Mouse (Mus musculus) stomach, embryonic 14.5 days (tissue): ENCODE results near the gene Tirap. TPM values are rescaled to one million over a fixed set of nuclear protein-coding genes. Genes with fewer than 3 reads are reported as not detected.
"Not testable (repeated sequence)": the region's sequence is repeated elsewhere in the genome, so short reads cannot be mapped to it uniquely, and the experiment has no call there.

ENCODE experiments used
- ATAC-seq: fragments of 200-750 bp; cut with Nextera tagmentation; 2 replicates; pipeline ENCODE4 v1.8.0; 2017; ENCODE audit warnings: low read depth, moderate TSS enrichment; ENCODE audit not compliant: insufficient number of reproducible peaks, insufficient read depth, low FRiP score
- H3K27ac ChIP-seq: fragments of 300-500 bp; sonication (generic); 2 replicates; pipeline ENCODE4 v1.5.1; 2014; ENCODE audit warnings: mild to moderate bottlenecking, low read length, moderate library complexity, mixed read lengths
- H3K27me3 ChIP-seq: fragments of 300-500 bp; sonication (generic); 2 replicates; pipeline ENCODE4 v1.6.1; 2014; ENCODE audit warnings: low read length, control low read depth, mixed read lengths; ENCODE audit not compliant: control insufficient read depth, insufficient read depth
- H3K36me3 ChIP-seq: fragments of 300-500 bp; sonication (generic); 2 replicates; pipeline ENCODE4 v1.6.1; 2014; ENCODE audit warnings: mild to moderate bottlenecking, control low read depth, low read length, moderate library complexity, mixed read lengths; ENCODE audit not compliant: control insufficient read depth, insufficient read depth
- H3K4me1 ChIP-seq: fragments of 300-500 bp; sonication (generic); 2 replicates; pipeline ENCODE4 v1.6.1; 2014; ENCODE audit warnings: low read length, control low read depth, mixed read lengths; ENCODE audit not compliant: control insufficient read depth, insufficient read depth
- H3K4me2 ChIP-seq: fragments of 300-500 bp; sonication (generic); replicated peaks from 2 replicates; pipeline ENCODE4 v1.6.1; 2014; ENCODE audit warnings: low read depth, low read length, control low read depth
- H3K4me3 ChIP-seq: fragments of 300-500 bp; sonication (generic); 2 replicates; pipeline ENCODE4 v1.5.1; 2014; ENCODE audit warnings: low read depth, low read length, control low read depth
- H3K9ac ChIP-seq: fragments of 300-500 bp; sonication (generic); replicated peaks from 2 replicates; pipeline ENCODE4 v1.6.1; 2014; ENCODE audit warnings: low read depth, mild to moderate bottlenecking, control low read depth, low read length, moderate library complexity, mixed read lengths
- H3K9me3 ChIP-seq: fragments of 300-500 bp; sonication (generic); 2 replicates; pipeline ENCODE4 v1.6.1; 2016; ENCODE audit warnings: low read depth, low read length, control low read depth; ENCODE audit not compliant: control insufficient read depth
- WGBS: fragments of 180-500 bp; shearing (Covaris S2); extraction: QIAGEN DNeasy Blood & Tissue Kit; methylation state at CpG from one replicate; pipeline ENCODE4 v1.1.7; 2014; 5-methylcytosine and 5-hydroxymethylcytosine counted together
- polyA plus RNA-seq: library from polyadenylated mRNA; unstranded; fragments of >200 nt; fragmentation: Nextera tagmentation; extraction: Ambion mirVana; gene quantifications from 2 replicates; pipeline ENCODE4 v1.2.1, GENCODE M21; 2014

Tirap gene
- polyA plus RNA-seq, 1 experiment from 2014 or later, result 14.1 TPM

DNA sequence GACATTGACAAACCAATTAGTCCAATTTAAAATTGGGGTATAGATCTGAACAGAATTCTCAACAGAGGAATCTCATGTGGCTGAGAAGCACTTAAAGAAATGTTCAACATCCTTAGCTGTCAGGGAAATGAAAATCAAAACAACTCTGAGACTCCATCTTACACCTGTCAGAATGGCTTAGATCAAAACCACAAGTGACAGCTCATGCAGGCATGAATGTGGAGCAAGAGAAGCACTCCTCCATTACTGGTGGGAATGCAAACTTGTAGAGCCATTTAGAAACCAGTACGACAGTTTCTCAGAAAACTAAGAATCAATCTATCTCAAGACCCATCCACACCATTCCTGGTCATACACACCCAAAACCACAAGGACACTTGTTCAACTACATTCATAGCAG, 47.2 kb downstream of the Tirap start:
- no peak overlapping the region for H3K27ac ChIP-seq

DNA sequence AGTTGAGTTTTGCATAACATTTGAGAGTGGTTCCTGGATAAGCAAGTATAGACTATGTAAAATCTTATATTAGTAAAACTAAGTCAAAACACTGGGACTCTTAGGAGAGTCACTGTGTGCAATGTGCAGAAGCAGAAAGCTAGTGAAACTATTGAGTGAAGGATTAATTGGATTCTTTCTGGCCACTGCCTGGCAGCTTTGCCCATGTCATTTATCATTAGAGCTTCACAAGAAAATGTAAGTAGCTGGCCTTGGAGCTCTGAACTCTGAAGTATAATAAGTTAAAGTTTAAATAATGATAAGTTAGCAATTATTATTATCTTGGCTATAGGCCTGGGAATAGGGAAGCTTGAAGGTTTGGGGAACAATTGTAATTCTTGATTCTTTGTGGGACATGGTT, 51.3 kb downstream of the Tirap start:
- H3K4me1 ChIP-seq, H3K27me3 ChIP-seq, H3K36me3 ChIP-seq, ATAC-seq, H3K4me2 ChIP-seq, H3K27ac ChIP-seq, H3K4me3 ChIP-seq, H3K9ac ChIP-seq, H3K9me3 ChIP-seq: not testable (repeated sequence)

More for the DNA sequence above, 47.2 kb downstream of the Tirap start:
- Histone ChIP-seq H3K9ac (no peak overlapping the region), H3K27me3 (no peaks in the 10 kb centered on the region), H3K4me3 (no peak overlapping the region), H3K9me3 (no peaks in the 10 kb centered on the region), H3K4me2 (no peak overlapping the region), H3K4me1 (peaks cover 5% of the 10 kb centered on the region; the same call in 1 of the 2 replicates), H3K36me3 (no peaks in the 10 kb centered on the region)
- 76% methylated on average over 1 of the region's 1 CpGs for WGBS
- ATAC-seq, result no peak

DNA sequence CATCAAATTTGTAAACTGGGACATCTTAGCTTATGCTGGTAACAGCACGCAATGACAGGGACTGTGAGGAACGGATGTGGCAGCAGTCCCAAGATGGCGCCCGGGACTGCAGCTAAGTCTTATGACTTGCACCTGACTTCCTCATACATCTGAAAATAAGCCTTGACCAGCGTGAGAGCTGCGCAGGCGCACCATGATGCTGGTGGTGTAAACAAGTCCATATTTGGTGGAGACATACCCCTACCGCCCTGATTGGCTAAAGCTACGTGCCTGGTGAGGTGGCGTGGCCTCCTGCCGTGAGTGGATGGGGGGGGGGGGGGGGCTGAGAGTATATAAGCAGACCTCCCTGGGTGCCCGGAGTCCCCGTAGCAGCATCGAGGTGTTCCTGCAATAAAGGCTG, 52.8 kb downstream of the Tirap start:
- not testable (repeated sequence) for H3K9ac ChIP-seq, H3K4me2 ChIP-seq, H3K4me1 ChIP-seq, H3K36me3 ChIP-seq, H3K9me3 ChIP-seq, H3K27me3 ChIP-seq, ATAC-seq, H3K27ac ChIP-seq, H3K4me3 ChIP-seq
- 94% methylated on average over 14 of the region's 14 CpGs for WGBS

DNA sequence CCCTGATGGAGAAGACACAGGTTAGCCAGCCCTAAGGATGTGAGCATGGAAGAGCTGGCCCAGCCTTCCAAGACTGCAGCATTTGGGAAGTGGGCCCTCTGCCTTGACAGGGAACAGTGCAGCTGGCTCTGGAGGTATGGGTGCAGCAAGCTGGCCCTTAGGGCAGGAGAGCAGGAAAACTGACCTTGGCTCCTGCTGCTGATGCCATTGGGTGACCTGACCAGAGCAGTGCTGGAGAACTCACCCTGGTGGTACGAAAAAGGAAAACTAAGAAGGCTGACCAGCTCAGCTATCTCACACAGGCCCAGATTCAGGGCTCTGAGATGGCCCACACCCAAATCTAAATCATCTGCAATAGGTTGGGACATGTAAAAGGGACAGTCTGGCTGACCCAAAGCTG, 54.3 kb downstream of the Tirap start:
- H3K4me3 ChIP-seq, result no peak overlapping the region

DNA sequence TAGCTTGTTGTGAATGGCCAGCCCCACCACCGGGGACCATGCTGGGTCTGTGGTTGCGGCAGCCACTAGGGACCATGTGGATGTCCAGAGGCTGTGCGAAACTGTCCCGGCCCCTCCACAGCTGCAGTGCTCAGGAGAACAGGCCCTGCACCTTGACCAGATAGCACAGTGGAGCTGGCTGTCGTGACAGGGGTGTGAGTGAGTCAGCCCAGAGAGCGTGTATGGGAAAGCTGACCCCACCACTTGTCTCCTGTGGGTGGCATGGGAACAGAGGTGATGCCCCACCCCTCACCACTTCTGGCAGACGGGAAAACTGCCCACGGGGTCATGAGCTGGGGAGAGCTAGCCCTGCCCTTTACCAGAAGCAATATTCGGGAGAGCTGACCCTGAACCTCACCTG, 55.0 kb downstream of the Tirap start:
- Histone ChIP-seq H3K4me3 (no peak overlapping the region), H3K27me3 (no peaks in the 10 kb centered on the region), H3K9me3 (no peaks in the 10 kb centered on the region), H3K27ac (no peak overlapping the region), H3K36me3 (no peaks in the 10 kb centered on the region), H3K9ac (no peak overlapping the region), H3K4me1 (0 out of 2 replicates have a peak, but pooled peaks cover 5% of the 10 kb centered on the region), H3K4me2 (no peak overlapping the region)
- WGBS, result 78% methylated on average over 9 of the region's 9 CpGs
- peak; percentile 47; the same call in 1 of the 2 replicates for ATAC-seq

More for the DNA sequence above, 54.3 kb downstream of the Tirap start:
- no peak overlapping the region for H3K27ac ChIP-seq
- H3K9me3 ChIP-seq, result no peaks in the 10 kb centered on the region
- H3K9ac ChIP-seq, result no peak overlapping the region
- ATAC-seq, result no peak
- 77% methylated on average over 1 of the region's 1 CpGs for WGBS
- H3K4me2 ChIP-seq, result no peak overlapping the region
- H3K36me3 ChIP-seq, result no peaks in the 10 kb centered on the region
- H3K27me3 ChIP-seq, result no peaks in the 10 kb centered on the region
- 0 out of 2 replicates have a peak, but pooled peaks cover 5% of the 10 kb centered on the region for H3K4me1 ChIP-seq

DNA sequence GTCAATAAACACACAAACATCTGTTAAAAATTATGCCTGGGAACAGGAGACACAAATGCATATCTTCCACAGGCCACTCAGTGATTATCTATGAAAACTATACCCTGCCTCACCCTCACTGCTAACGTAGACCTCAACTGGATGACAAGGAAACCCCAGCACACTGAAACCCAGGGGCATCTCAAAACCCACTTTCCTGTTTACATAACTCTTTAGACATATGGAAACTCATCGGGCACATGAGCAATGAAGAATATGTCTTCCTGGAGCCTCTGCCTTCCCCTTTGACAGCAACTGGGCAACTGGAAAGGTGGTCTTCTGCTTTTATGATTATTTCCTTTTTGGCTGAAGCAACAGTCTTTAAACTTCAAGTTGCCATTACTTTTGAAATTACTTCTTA, 57.9 kb downstream of the Tirap start:
- Histone ChIP-seq H3K9ac (no peak overlapping the region), H3K4me3 (no peak overlapping the region), H3K27ac (no peak overlapping the region), H3K27me3 (no peaks in the 10 kb centered on the region), H3K4me1 (no peaks in the 10 kb centered on the region), H3K4me2 (no peak overlapping the region), H3K9me3 (no peaks in the 10 kb centered on the region), H3K36me3 (no peaks in the 10 kb centered on the region)
- WGBS, result 66% methylated on average over 2 of the region's 2 CpGs
- ATAC-seq, result no peak

DNA sequence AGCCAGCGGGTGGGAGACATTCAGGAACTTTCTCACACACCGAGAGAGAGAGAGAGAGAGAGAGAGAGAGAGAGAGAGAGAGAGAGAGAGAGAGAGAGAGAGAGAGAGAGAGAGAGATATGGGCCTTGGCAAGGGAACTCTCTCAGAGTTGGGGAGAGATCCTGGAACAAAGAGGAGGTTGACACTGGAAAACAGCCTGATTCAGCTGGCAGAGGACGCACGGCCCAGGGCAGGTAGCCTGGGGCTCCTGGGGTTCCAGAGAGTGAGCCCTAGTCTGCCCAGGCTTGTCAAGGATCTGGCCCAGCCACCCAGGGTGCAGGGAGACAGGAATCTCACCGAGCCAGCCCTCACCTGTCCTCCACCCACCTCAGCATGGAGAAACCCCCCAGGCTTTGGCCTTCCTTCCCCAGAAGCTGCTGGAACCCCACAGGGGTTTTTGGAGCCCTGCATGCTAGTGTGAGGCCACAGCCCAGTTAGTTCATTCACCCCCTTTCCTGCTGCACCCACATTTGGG, 60.8 kb downstream of the Tirap start:
- Histone ChIP-seq H3K27ac (no peak overlapping the region), H3K36me3 (no peaks in the 10 kb centered on the region), H3K4me2 (no peak overlapping the region), H3K9me3 (no peaks in the 10 kb centered on the region), H3K4me1 (no peaks in the 10 kb centered on the region), H3K9ac (no peak overlapping the region), H3K27me3 (no peaks in the 10 kb centered on the region), H3K4me3 (no peak overlapping the region)
- 77% methylated on average over 5 of the region's 5 CpGs for WGBS
- no peak for ATAC-seq

DNA sequence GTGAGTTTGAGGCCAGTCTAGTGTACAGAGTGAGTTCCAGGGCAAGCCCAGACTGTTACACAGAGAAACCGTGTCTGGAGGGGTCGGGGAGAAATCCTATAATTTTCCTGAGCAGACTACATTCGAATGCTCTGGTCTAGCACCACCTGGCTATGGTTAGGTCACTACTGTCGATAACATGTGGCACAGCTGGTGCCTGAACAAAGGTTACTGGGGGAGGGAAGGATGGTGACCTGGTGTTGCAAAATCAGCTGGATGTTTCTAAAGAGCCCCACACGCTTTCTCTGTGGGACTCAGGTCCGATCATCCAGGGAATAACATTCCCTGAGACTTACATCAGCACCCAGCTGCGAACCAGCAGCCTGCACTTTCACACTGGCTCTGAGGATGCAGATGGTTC, 62.1 kb downstream of the Tirap start:
- no peak overlapping the region for H3K9ac ChIP-seq
- no peaks in the 10 kb centered on the region for H3K36me3 ChIP-seq
- H3K27ac ChIP-seq, result no peak overlapping the region
- no peaks in the 10 kb centered on the region for H3K9me3 ChIP-seq
- no peaks in the 10 kb centered on the region for H3K27me3 ChIP-seq
- H3K4me2 ChIP-seq, result no peak overlapping the region
- no peaks in the 10 kb centered on the region for H3K4me1 ChIP-seq
- ATAC-seq, result no peak
- WGBS, result 70% methylated on average over 7 of the region's 7 CpGs
- H3K4me3 ChIP-seq, result no peak overlapping the region

DNA sequence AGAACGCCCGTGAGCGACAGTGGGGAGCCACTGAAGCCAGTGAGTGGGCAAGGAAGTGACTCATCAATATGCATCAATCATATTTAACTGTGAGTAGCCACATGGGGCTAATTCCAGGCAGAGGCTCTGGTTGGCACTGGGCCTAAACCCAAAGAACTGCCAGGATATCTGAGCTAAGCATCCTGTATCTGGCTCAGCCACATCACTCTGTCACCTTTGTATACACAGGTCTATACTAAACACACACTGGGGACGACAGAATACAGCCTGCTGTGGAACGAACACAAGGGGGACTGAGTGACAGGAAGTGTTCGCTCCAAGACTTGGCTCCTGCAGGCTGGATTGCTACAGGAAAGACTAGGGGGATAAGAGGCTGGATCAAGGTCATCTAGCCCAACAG, 64.5 kb downstream of the Tirap start:
- Histone ChIP-seq H3K9me3 (no peaks in the 10 kb centered on the region), H3K4me2 (no peak overlapping the region), H3K27me3 (no peaks in the 10 kb centered on the region), H3K4me1 (no peaks in the 10 kb centered on the region), H3K36me3 (no peaks in the 10 kb centered on the region), H3K9ac (no peak overlapping the region), H3K27ac (no peak overlapping the region), H3K4me3 (no peak overlapping the region)
- no peak for ATAC-seq
- 63% methylated on average over 6 of the region's 6 CpGs for WGBS
